Mouse (Mus musculus) skeletal muscle tissue, adult 2 months (tissue): ENCODE results near the gene Agbl2.

Experiments used
- DNase-seq: peaks from one replicate; pipeline ENCODE4 v3.0.0-alpha.2; 2012; ENCODE audit warnings: low read depth, low spot score

Agbl2 gene

DNA sequence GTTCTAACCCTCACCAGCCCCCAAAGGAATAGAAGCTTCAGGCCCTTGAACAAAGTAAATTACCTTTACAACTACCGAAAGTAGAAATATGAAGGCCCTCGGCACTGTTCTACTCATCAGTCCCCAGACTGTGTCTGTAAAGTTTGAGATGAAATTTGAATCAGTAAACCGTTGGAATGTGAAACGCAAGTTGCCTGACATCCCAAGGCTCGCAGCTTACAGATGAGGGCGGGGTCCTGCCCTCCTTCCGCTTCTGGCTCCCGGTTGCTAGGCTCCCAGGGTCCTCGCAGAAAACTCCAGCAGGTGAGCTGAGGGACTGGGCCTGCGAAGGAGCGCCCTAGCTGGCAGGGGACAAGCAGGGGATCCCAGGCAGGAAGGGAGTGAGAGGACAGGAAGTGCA is at the start of gene Agbl2:
Gene Agbl2, plus strand, starts transcription at position 270 of the 400 bp plus-strand sequence.
- DNase-seq: no peak

DNA sequence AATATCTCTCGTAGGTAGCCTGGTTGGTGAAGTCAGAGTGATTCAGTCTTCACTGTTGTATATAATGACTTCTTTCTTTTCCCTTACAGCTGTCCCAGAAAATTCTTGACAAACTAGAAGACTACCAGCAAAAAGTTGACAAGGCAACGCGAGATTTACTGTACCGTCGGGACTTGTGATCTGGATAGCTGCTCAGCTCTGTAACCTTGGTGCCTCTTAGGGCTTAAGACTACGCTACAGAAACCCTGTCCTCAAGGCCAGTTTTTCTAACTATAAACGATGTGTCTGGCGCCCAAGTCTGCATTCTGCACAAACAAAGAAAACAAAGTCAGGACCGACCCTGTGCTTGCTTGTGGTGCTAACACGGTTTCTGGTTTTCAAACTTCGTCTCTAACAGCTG is 47.2 kb upstream of the Agbl2 start:
- DNase-seq: no peak

- no peak for DNase-seq
Measured at GRCm38 (mm10) chr2:90738801-90739200, 43.7 kb upstream of the Agbl2 start.

GRCm38 (mm10) chr2:90739327-90739726 is 43.2 kb upstream of the Agbl2 start:
- no peak for DNase-seq

GRCm38 (mm10) chr2:90739921-90740320 is 42.6 kb upstream of the Agbl2 start:
- no peak for DNase-seq

- DNase-seq: no peak
Measured at GRCm38 (mm10) chr2:90744285-90745052, 38.1 kb upstream of the Agbl2 start.

DNA sequence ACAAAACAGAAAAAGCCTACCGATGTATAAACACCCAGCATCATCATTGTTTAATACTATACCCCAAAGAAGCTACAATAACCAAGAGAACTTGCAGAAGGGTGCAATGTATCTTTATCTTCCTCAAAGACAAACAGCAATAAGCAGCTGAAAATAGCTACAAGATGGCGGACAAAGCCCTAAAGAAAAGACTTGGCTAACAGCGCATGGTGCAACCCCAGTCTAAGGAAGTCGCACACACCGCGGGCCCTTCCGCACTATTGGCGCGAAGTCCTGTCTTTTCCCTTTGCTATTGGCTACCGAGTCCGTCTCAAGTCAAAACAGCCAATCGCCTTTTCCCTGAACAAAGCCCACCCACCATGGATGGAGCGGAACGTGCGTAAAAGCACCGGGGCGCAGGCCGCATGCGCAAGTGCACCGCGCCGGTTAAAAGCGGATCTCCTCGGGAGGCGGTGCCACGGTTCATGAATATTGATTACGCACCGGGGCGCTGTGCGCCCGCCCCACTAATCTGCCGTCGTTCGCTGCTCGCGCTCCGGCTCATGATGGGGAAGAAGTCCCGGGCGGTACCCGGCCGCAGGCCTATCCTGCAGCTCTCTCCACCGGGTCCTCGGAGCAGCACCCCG is 37.4 kb upstream of the Agbl2 start, which contains the start of gene Fnbp4:
Gene Fnbp4, plus strand, starts transcription at position 318 of the 626 bp plus-strand sequence.
- peak; percentile 99 for DNase-seq

DNA sequence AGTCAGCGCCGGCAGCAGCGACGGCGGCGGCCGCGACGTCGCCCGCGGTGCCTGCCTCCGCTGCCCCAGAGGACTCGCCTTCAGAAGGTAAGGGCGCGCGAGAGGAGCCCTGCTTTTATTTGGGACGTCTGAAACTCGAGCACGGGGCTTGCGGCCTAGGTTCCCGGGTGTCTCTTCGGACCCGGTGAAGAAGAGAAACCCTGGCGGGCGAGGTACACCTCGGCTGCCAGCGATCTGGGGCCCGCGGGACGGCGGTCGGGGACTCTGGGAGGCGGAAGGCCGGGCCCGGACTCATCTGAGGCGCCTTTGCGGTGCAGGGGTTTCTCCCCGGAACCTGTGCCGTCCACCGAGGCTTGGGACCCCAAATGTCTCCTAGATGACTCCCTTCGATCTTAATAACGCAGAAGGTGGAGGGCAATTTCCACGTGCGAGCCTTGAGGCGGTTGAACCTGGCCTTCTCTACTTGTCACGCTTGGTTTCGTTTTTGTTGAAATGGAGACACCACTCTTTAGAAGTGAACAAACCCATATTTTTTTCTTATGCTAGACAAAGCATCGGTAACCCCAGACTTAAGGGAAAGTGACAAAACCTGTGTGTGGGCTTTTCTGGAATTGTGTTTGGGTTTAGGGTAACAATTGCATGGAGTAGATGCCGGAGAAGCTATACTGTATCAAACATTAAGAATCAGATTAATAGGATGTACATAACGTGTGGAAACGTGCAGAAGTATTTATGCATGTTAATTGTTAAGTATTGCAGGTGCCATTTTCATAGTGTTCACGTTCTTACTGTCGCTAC is 36.6 kb upstream of the Agbl2 start:
- no peak for DNase-seq

DNA sequence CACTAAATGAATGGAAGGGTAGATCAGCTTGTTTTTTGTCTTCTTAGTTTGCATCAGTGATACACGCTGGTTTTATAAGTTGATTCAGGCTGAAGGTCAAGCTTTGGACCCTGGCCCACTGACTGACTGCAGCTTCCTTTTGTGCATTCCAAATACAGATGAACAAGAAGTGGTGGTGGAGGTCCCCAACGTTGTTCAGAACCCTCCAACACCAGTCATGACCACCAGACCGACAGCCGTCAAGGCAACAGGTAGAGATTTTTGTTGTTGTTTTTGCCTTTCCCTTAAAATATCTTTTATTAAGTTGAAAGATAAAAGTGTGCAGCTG is 36.0 kb upstream of the Agbl2 start:
- DNase-seq: no peak

GRCm38 (mm10) chr2:90747131-90747530 is 35.4 kb upstream of the Agbl2 start:
- no peak for DNase-seq

DNA sequence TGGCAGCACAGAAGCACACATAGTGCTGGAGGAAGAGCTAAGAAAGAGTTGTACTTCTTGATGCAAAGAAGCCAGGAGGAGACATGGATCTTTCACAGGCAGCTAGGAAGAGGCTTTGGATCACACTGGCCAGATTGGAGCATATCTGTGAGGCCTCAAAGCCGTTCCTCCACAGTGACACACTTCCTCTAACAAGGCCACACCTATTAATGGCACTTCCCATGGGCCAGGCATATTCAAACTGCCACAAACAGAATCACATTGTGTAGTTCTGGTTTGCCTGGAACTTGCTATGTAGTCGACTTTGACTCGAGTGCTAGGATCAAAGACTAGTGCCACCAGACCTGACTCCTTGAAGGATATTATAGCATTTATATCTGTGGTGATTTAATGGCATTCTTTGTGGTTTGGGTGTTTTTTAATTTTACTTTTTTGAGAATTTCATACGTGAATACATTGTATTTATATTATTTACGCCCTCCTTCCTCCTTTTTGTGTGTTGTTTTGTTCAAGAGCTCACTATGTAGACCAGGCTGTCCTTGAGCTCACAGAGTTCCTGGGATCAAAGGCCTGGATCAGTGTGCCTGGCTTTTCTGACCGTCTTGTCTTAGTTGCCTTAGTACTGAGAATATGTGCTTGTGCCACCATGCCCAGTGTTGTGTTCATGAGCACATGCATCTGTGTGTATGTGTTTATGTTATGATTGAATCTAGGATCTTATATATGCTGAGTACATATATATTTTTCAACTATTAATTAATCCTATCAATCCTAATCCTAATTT is 32.7 kb upstream of the Agbl2 start:
- no peak for DNase-seq

DNA sequence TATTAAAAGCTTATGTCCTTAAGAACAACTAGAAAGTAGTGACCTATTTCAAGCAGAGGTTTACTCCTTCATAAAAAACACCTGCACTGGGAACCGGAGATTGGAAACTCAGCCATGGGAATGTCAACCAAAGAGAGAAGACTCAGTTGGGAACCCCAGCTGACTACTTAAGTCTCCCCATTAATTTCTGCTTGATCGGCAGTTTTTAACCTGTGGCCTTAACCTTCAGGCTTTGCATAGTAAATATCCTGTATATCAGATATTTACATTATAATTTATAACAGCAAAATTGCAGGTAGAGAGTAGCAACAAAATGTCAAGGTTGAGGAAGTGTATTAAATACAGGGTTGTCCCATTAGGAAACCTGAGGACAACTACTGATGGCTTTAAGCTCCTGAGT is 29.0 kb upstream of the Agbl2 start:
- DNase-seq: no peak

DNA sequence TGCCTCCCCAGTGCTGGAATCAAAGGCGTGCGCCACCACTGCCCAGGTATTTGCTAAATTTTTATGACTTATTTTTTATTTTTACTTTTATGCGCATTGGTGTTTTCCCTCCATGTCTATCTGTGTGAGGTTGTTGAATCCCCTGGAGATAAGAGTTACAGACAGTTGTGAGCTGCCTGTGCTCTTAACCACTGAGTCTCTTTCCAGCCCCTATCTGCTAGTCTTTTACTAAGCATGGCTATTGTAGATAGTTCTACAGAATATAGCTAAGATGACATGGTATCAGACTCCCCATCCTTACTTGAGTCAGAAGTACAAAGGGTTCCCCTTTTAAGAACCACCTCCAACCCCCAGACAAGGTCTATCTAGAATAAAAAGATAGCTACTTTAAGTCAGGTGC is 28.3 kb upstream of the Agbl2 start:
- DNase-seq: no peak

- no peak for DNase-seq
Measured at GRCm38 (mm10) chr2:90765123-90765522, 17.4 kb upstream of the Agbl2 start.

- DNase-seq: no peak
Measured at GRCm38 (mm10) chr2:90781323-90781722, 1.2 kb upstream of the Agbl2 start.

DNA sequence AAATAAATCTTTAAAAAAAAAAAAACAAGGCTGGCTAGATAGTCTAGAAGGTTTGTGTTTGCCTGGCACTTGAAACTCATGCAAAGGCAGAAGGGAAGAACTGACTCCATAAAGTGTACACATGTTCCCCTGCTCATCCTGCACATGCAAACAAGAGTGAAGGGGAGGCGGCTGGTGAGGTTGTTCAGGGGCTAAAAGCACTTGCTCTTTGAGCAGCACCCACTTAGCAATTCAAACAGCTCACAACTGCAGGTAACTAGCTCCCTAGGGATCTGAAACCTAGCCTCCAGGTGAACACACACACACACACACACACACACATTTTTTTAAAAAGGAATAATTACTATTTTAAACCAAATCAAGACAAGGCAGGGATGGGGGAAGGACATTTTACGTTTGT is 589 bp upstream of the Agbl2 start:
- DNase-seq: no peak

- no peak for DNase-seq
Measured at GRCm38 (mm10) chr2:90782901-90783486, 467 bp downstream of the Agbl2 start.

GRCm38 (mm10) chr2:90788126-90788525 is 5.6 kb downstream of the Agbl2 start:
- DNase-seq: no peak

GRCm38 (mm10) chr2:90808241-90809126 is 26.0 kb downstream of the Agbl2 start:
- DNase-seq: no peak

DNA sequence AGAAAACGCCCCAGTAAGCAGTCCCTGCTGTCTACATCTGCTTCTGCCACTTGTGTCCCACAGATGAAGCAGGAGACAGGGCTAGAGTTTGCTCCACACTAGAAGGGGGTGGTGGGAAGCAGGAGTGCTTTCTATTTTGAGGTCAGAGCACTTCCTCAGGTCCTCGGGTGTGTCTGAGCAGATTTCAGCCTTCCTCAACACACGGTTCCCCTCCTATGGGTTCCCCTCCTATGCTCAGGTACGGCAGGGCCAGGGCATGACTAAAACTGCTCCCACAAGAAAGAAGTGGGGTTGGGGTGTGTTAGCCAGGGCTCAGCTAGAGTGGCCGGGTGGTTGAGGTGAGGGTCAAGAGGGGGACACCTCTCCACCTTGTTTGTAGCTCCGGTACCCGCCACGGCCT is 28.2 kb downstream of the Agbl2 start:
- no peak for DNase-seq
